ENCODE assay signal across 22 mouse cellular contexts in the genomic region with DNA sequence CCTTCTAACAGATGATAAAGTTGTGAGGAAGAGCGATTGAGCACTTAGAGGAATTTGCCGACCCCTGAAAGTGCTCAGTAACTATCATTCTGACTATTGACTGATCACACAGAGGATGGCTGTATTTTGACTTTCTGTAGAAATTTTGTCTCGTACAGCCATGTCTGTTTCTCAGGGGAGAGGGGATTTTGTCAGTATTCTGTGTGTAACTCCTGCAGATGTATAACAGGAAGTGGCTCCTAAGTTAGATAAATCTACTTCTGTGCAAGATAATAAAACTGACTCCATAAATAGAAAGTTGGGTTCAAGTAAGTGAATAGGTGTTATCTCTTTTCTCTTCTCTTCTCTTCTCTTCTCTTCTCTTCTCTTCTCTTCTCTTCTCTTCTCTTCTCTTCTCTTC.
"Had no signal": no experiment of that assay in that cellular context is flagged by ENCODE, and none has a peak within 500 bp of the region (broad histone marks: within the 10 kb centered on the region; RNA-seq: fewer than 3 reads in every experiment).

No protein-coding gene starts in this region.

- H3K4me3 ChIP-seq: lung, embryonic 15.5 days; midbrain, embryonic 10.5 days; midbrain, embryonic 12.5 days; myocyte; neural tube, embryonic 13.5 days; neural tube, embryonic 15.5 days had no signal

- ATAC-seq: liver, postnatal 0 days; lung, postnatal 0 days; midbrain, embryonic 16.5 days had no signal

- H3K4me1 ChIP-seq: lung, embryonic 15.5 days; midbrain, embryonic 10.5 days; midbrain, embryonic 12.5 days; neural tube, embryonic 13.5 days; neural tube, embryonic 15.5 days had no signal

- H3K4me2 ChIP-seq: lung, embryonic 15.5 days; midbrain, embryonic 12.5 days; neural tube, embryonic 13.5 days; neural tube, embryonic 15.5 days had no signal

- H3K27ac ChIP-seq: lung, embryonic 15.5 days; macrophage; midbrain, embryonic 10.5 days; midbrain, embryonic 12.5 days; neural tube, embryonic 13.5 days; neural tube, embryonic 15.5 days had no signal

- DNase-seq: liver, postnatal 0 days; lung, adult 2 months; lung, postnatal 14 days; lung, postnatal 36 days; midbrain, embryonic 14.5 days; retina, postnatal 1 day; right cerebral cortex, adult 18-20 months; right cerebral cortex, postnatal 25 days; right cerebral cortex, postnatal 4 days; spleen, adult 18-20 months; thymus, adult 18-20 months; thymus, postnatal 14 days; thymus, postnatal 36 days had no signal

- H3K9me3 ChIP-seq: lung, embryonic 15.5 days; midbrain, embryonic 10.5 days; midbrain, embryonic 12.5 days; neural tube, embryonic 13.5 days; neural tube, embryonic 15.5 days had no signal

- H3K36me3 ChIP-seq: lung, embryonic 15.5 days; midbrain, embryonic 10.5 days; midbrain, embryonic 12.5 days; neural tube, embryonic 13.5 days; neural tube, embryonic 15.5 days had no signal

- H3K9ac ChIP-seq: liver, postnatal 0 days; lung, embryonic 15.5 days; midbrain, embryonic 12.5 days; neural tube, embryonic 13.5 days; neural tube, embryonic 15.5 days had no signal

- H3K27me3 ChIP-seq: lung, embryonic 15.5 days; midbrain, embryonic 12.5 days; neural tube, embryonic 13.5 days; neural tube, embryonic 15.5 days had no signal
